Mouse (Mus musculus) lung, embryonic 15.5 days (tissue): ENCODE measurements around the gene Fam187b. TPM values are rescaled to one million over a fixed set of nuclear protein-coding genes. Genes with fewer than 3 reads are reported as not detected.

Experiments
- ATAC-seq: fragments of 200-750 bp; cut with Nextera tagmentation; 2 replicates; pipeline ENCODE4 v1.8.0; 2017; ENCODE audit warnings: moderate number of reproducible peaks, borderline replicate concordance; ENCODE audit not compliant: low FRiP score, low TSS enrichment; ENCODE audit errors: extremely low read depth
- H3K27ac ChIP-seq: fragments of 300-500 bp; sonication (generic); 2 replicates; pipeline ENCODE4 v1.5.1; 2015; ENCODE audit warnings: moderate library complexity, mild to moderate bottlenecking, inconsistent platforms
- H3K27me3 ChIP-seq: fragments of 300-500 bp; sonication (generic); 2 replicates; pipeline ENCODE4 v1.6.1; 2015; ENCODE audit warnings: inconsistent platforms
- H3K36me3 ChIP-seq: fragments of 300-500 bp; sonication (generic); 2 replicates; pipeline ENCODE4 v1.6.1; 2015; ENCODE audit warnings: inconsistent platforms
- H3K4me1 ChIP-seq: fragments of 300-500 bp; sonication (generic); 2 replicates; pipeline ENCODE4 v1.6.1; 2015; ENCODE audit warnings: inconsistent platforms
- H3K4me2 ChIP-seq: fragments of 300-500 bp; sonication (generic); 2 replicates; pipeline ENCODE4 v1.6.1; 2015; ENCODE audit warnings: inconsistent platforms, mild to moderate bottlenecking, moderate library complexity
- H3K4me3 ChIP-seq: fragments of 300-500 bp; sonication (generic); 2 replicates; pipeline ENCODE4 v1.5.1; 2015; ENCODE audit warnings: mild to moderate bottlenecking, inconsistent platforms
- H3K9ac ChIP-seq: fragments of 300-500 bp; sonication (generic); 2 replicates; pipeline ENCODE4 v1.6.1; 2015; ENCODE audit warnings: inconsistent platforms
- H3K9me3 ChIP-seq: fragments of 300-500 bp; sonication (generic); 2 replicates; pipeline ENCODE4 v1.6.1; 2016; ENCODE audit warnings: inconsistent platforms
- WGBS: fragments of 180-500 bp; shearing (Covaris S2); methylation state at CpG from one replicate; pipeline ENCODE4 v1.1.7; 2015; 5-methylcytosine and 5-hydroxymethylcytosine counted together
- polyA plus RNA-seq: library from polyadenylated mRNA; unstranded; fragments of >200 nt; fragmentation: Nextera tagmentation; extraction: Ambion mirVana; gene quantifications from 2 replicates; pipeline ENCODE4 v1.2.1, GENCODE M21; 2015

Gene Fam187b
- polyA plus RNA-seq, 1 experiment from 2014 or later = 6.3 TPM

DNA sequence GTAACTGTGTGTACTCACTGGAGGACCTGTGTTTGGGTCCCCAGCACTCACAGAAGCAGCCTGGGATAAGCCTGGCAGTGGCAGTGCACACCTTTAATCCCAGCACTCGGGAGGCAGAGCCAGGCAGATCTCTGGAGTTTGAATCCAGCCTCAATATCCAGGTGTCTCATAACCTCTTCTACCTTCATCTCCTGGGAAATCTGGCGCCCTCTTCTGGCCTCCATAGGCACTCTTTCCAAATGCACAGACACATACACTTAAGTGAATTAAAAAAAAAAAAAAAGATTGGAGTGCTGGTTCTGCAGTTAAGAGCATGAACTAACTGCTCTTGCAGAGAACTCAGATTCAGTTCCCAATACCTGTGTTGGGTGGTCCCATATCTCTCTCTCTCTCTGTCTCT, 57.1 kb downstream of the Fam187b start:
- no peak overlapping the region for H3K4me3 ChIP-seq
- H3K9ac ChIP-seq = no peak overlapping the region
- peaks cover 3% of the 10 kb centered on the region; the same call in 1 of the 2 replicates for H3K4me1 ChIP-seq
- no peaks in the 10 kb centered on the region for H3K27me3 ChIP-seq
- no peaks in the 10 kb centered on the region for H3K36me3 ChIP-seq
- no peaks in the 10 kb centered on the region for H3K9me3 ChIP-seq
- 76% methylated on average over 2 of the region's 2 CpGs for WGBS
- no peak overlapping the region for H3K27ac ChIP-seq
- no peak for ATAC-seq
- no peak overlapping the region for H3K4me2 ChIP-seq

DNA sequence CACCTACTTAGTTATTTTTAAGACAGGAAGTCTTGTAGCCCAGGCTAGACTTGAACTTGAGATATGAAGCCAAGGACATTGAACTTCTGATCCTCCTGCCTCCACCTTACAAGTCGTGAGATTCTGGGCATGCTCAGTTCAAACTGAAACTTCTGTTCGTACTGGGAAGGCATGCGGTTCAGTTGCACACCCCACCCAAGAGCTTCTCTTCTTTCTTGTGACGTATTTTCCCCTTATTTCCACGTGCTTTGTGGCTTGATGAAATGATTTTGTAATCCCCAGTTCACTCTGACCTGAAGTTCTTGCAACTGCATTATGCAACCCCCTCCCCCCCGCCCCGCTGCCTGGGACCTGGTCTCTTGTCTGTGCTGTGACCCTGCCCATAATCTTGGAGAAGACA, 58.1 kb downstream of the Fam187b start:
- ATAC-seq = no peak

DNA sequence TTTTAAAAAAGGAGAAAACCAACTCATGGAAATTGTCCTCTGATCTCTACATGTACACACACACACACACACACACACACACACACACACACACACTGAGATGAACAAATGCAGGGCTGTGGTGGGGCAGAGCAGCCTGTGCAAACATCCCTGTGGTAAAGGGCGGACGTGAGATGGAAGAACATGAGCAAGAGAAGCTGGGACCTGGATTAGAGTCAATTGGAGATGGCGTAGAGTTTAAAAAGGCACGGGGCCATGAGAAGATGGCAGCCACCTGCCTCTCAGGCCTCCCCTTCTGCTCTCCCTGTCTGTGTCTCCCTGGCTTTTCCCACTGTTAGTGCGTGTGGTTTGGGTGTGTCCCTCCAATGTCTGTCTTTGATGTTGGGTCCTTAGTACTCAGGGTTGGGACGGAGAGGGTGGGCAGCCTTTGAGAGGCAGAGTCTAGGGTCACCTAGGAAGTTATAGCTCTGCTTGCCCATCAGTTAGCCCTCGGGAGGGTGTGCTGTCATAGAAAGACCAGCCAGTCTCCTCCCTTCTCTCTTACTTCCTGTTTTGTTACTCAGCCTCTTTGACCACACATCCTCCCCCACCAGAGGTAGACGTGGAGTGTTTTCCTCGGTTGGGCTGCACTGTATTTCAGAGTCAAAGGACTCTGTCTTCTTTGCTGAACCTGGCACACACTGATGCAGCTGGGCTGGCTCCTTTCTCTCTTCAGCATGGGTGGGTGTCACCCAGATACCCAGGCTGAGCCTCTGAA, 60.0 kb downstream of the Fam187b start:
- no peak for ATAC-seq
- no peak overlapping the region for H3K9ac ChIP-seq
- no peak overlapping the region for H3K4me2 ChIP-seq
- H3K4me1 ChIP-seq = peaks cover 3% of the 10 kb centered on the region; the same call in 1 of the 2 replicates
- peak overlapping the region; percentile 15; the same call in 1 of the 2 replicates for H3K27ac ChIP-seq
- H3K9me3 ChIP-seq = no peaks in the 10 kb centered on the region
- no peak overlapping the region for H3K4me3 ChIP-seq
- H3K36me3 ChIP-seq = no peaks in the 10 kb centered on the region
- H3K27me3 ChIP-seq = no peaks in the 10 kb centered on the region
- 44% methylated on average over 9 of the region's 9 CpGs for WGBS

More for the DNA sequence above, 58.1 kb downstream of the Fam187b start:
- Histone ChIP-seq H3K36me3 (no peaks in the 10 kb centered on the region), H3K9ac (no peak overlapping the region), H3K4me3 (no peak overlapping the region), H3K4me2 (no peak overlapping the region), H3K9me3 (no peaks in the 10 kb centered on the region), H3K4me1 (peaks cover 3% of the 10 kb centered on the region; the same call in 1 of the 2 replicates), H3K27ac (no peak overlapping the region), H3K27me3 (no peaks in the 10 kb centered on the region)
- 81% methylated on average over 7 of the region's 7 CpGs for WGBS

DNA sequence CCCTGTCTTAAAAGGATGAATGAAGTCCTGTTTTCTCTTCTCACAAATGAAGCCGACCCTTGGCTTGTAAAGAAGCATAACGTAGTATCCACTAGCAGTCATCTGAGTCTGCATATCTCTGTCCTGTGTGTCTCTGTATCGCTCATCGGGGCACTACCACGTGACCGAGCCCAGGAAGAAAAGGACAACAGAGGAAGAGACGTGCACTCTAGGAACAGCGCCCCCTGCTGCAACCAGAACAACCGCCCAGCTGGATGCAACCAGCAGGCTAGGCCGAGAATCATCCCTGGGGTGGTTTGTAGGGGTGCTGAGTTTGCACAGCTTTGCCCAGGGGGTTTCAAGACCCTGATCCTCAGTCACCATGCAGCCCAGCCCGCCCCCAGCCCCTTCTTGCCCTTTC, 61.2 kb downstream of the Fam187b start:
- ATAC-seq = no peak
- no peak overlapping the region for H3K4me2 ChIP-seq
- WGBS = 62% methylated on average over 11 of the region's 11 CpGs
- H3K4me1 ChIP-seq = peaks cover 3% of the 10 kb centered on the region; the same call in 1 of the 2 replicates
- H3K27ac ChIP-seq = no peak overlapping the region
- no peaks in the 10 kb centered on the region for H3K36me3 ChIP-seq
- H3K9me3 ChIP-seq = no peaks in the 10 kb centered on the region
- no peak overlapping the region for H3K4me3 ChIP-seq
- no peak overlapping the region for H3K9ac ChIP-seq
- no peaks in the 10 kb centered on the region for H3K27me3 ChIP-seq

DNA sequence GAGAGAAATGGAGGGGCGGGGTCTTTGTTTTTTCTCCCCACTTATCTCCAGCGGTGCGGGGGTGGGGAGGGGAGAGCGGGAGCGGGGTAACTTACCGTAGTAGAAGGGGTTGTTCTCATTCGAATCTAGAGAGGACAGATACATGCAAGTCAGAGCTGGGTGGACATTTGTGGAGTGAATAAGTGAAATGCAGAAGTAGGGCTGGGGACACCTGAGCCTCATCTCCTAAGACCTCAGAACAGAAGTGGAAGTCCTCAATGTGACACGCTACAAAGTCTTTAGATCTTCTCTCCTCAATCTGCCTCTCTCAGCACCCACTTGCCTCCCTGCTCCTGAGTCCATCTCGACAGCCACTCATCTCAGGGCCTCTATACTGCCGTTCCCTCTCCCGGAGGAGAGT, 61.7 kb downstream of the Fam187b start:
- Histone ChIP-seq H3K4me2 (no peak overlapping the region), H3K9me3 (no peaks in the 10 kb centered on the region), H3K27ac (no peak overlapping the region), H3K9ac (no peak overlapping the region), H3K27me3 (no peaks in the 10 kb centered on the region), H3K4me1 (peaks cover 3% of the 10 kb centered on the region; the same call in 1 of the 2 replicates), H3K36me3 (no peaks in the 10 kb centered on the region), H3K4me3 (no peak overlapping the region)
- 72% methylated on average over 11 of the region's 11 CpGs for WGBS
- no peak for ATAC-seq

DNA sequence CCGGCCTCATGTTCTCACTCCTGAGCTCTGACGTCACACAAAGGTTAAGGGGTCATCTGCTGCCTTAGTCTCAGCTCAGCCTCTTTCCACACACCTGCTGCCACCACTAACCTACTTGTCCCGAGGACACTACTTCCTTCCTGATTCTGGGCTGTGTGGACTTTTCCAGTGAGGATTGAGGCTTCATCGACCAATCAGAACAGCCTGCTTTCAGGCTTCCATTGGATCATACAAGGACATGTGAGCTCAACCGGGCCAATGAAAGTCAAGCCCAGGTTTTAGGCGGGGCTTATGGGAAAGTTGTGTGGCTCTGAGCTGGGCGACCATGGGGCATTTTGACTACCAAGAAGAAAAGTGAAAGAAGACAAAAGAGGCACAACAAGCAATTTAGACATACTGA, 63.3 kb downstream of the Fam187b start:
- H3K36me3 ChIP-seq = no peaks in the 10 kb centered on the region
- 73% methylated on average over 7 of the region's 7 CpGs for WGBS
- H3K27ac ChIP-seq = no peak overlapping the region
- no peak overlapping the region for H3K9ac ChIP-seq
- H3K4me2 ChIP-seq = no peak overlapping the region
- H3K27me3 ChIP-seq = peaks cover 3% of the 10 kb centered on the region
- no peak for ATAC-seq
- H3K4me3 ChIP-seq = no peak overlapping the region
- H3K9me3 ChIP-seq = no peaks in the 10 kb centered on the region
- peaks cover 9% of the 10 kb centered on the region for H3K4me1 ChIP-seq

DNA sequence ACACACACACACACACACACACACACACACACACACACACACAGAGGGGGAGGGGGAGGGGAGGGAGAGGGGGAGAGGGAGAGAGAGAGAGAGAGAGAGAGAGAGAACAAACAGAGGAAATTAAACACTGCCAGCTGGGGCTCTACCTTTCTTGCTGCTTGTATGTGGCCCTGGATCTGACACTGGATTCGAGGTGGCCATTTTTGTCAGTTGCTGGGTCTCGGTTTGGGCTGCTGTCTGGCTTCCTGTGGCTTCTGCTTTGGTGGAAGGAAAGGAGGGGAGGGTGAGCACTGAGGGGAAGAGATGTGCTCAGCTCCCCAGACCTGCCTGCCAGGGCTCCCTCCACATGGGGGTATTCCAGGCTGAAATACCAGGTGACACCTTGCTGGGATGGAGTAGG, 64.1 kb downstream of the Fam187b start:
- Histone ChIP-seq H3K27me3 (peaks cover 10% of the 10 kb centered on the region), H3K9me3 (no peaks in the 10 kb centered on the region), H3K27ac (no peak overlapping the region), H3K4me1 (peaks cover 17% of the 10 kb centered on the region), H3K4me3 (no peak overlapping the region), H3K36me3 (no peaks in the 10 kb centered on the region), H3K4me2 (no peak overlapping the region), H3K9ac (no peak overlapping the region)
- 54% methylated on average over 2 of the region's 2 CpGs for WGBS
- ATAC-seq = no peak

DNA sequence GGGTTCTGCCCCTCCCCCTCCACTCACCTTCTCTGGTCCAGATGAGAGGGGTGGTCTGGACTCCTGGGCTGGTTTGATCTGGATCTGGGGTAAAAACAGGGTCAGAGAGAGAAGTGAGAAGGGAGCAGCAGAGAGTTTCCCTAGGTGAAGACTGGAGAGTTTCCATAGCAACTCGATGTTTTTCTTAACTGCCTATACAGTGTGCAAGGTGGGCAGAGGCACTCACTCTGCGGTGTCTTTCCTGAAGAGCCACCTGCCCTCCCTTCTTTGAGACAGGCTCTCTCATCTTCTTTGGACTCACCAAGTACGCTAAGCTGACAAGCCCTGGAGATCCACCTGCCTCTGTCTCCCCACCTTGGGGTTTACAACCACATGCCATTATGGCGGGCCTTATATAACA, 65.4 kb downstream of the Fam187b start:
- no peak for ATAC-seq
- no peak overlapping the region for H3K4me3 ChIP-seq

More for the DNA sequence above, 65.4 kb downstream of the Fam187b start:
- 70% methylated on average over 4 of the region's 4 CpGs for WGBS
- H3K4me2 ChIP-seq = no peak overlapping the region
- no peak overlapping the region for H3K27ac ChIP-seq
- no peaks in the 10 kb centered on the region for H3K36me3 ChIP-seq
- H3K9ac ChIP-seq = no peak overlapping the region
- peaks cover 14% of the 10 kb centered on the region for H3K4me1 ChIP-seq
- H3K27me3 ChIP-seq = peaks cover 23% of the 10 kb centered on the region
- H3K9me3 ChIP-seq = no peaks in the 10 kb centered on the region

Other genes starting within 250 kb of the Fam187b start
- 153 and 159 TPM in 2 replicates for gene Tmem147, start 244.2 kb upstream of the Fam187b start, polyA plus RNA-seq
- 0.19 and 0.46 TPM in 2 replicates for gene Gapdhs, start 230.1 kb upstream of the Fam187b start, polyA plus RNA-seq
- gene Sbsn, start 222.3 kb upstream of the Fam187b start, polyA plus RNA-seq = 1.4 and 1.8 TPM in 2 replicates
- 5.4 and 5.9 TPM in 2 replicates for gene Dmkn, start 210.0 kb upstream of the Fam187b start, polyA plus RNA-seq
- 2.4 and 5.1 TPM in 2 replicates for gene Krtdap, start 185.9 kb upstream of the Fam187b start, polyA plus RNA-seq
- 0.38 and 0.46 TPM in 2 replicates for gene Ffar2, start 150.0 kb upstream of the Fam187b start, polyA plus RNA-seq
- not detected in 2 replicates for gene Ffar3, start 117.6 kb upstream of the Fam187b start, polyA plus RNA-seq
- gene Ffar1, start 112.2 kb upstream of the Fam187b start, polyA plus RNA-seq = not detected in 2 replicates
- 0.05 TPM in 1 of 2 replicates, not detected in the other for gene Cd22, start 93.4 kb upstream of the Fam187b start, polyA plus RNA-seq
- gene Mag, start 58.9 kb upstream of the Fam187b start, polyA plus RNA-seq = 0.32 and 0.34 TPM in 2 replicates
- not detected in 2 replicates for gene Hamp2, start 49.1 kb upstream of the Fam187b start, polyA plus RNA-seq
- gene Hamp, start 29.8 kb upstream of the Fam187b start, polyA plus RNA-seq = 0.78 TPM in 1 of 2 replicates, not detected in the other
- gene Usf2, start 17.0 kb upstream of the Fam187b start, polyA plus RNA-seq = 25.6 and 27.5 TPM in 2 replicates
- 80.6 and 89.1 TPM in 2 replicates for gene Lsr, start 326 bp upstream of the Fam187b start, polyA plus RNA-seq
- 50.1 TPM in 2 replicates for gene Fxyd5, start 68.7 kb downstream of the Fam187b start, polyA plus RNA-seq
- 5.2 and 5.3 TPM in 2 replicates for gene Fxyd7, start 77.7 kb downstream of the Fam187b start, polyA plus RNA-seq
- 82.5 and 86.9 TPM in 2 replicates for gene Fxyd1, start 83.4 kb downstream of the Fam187b start, polyA plus RNA-seq
- gene Lgi4, start 85.6 kb downstream of the Fam187b start, polyA plus RNA-seq = 0.21 and 0.35 TPM in 2 replicates
- 50.1 and 54.3 TPM in 2 replicates for gene Fxyd3, start 102.9 kb downstream of the Fam187b start, polyA plus RNA-seq
- gene Hpn, start 141.5 kb downstream of the Fam187b start, polyA plus RNA-seq = 14.6 and 16.7 TPM in 2 replicates
- gene Scn1b, start 153.2 kb downstream of the Fam187b start, polyA plus RNA-seq = 1.5 and 1.8 TPM in 2 replicates
- 63.0 and 65.5 TPM in 2 replicates for gene Gramd1a, start 182.1 kb downstream of the Fam187b start, polyA plus RNA-seq